Mouse (Mus musculus): ENCODE results near the gene N4bp2. TPM values are rescaled to one million over a fixed set of nuclear protein-coding genes. Genes with fewer than 3 reads are reported as not detected.

Gene N4bp2
- polyA plus RNA-seq, 1 experiment: 3.6 TPM

DNA sequence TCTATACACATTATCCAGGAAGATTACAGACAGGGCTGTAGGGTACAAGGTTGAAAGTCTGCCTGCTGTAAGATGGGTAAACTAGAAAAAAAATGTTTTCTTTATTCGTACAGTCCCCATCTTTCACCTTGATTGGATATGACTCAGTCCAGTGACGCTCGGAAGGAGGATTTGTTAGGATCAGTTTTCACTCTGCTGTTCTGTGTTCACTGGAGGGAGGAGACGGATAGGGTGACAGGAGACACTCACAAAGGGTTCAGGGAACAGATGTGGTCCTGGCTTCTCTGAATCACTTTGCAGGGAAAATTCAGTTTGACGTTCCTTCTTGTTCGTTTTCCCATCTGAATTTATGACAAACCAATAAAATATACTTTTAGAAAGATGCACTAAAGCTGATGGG lies 74.7 kb downstream of the N4bp2 start:
- no peak for DNase-seq
- TF ChIP-seq CTCF (IDR thresholded peaks at IDR 0.05; ENCODE audit: insufficient read depth, low read length) (no peak), POLR2A (IDR thresholded peaks at IDR 0.05; ENCODE audit: borderline replicate concordance, extremely low read depth, low read depth, low read length) (no peak)
- Histone ChIP-seq H3K4me3 (replicated peaks; ENCODE audit: extremely low read depth, low read depth, low read length) (no peak overlapping the region), H3K4me1 (ENCODE audit: control insufficient read depth, insufficient read depth, low read length) (no peaks in the 10 kb centered on the region)
- 75% methylated on average over 6 of the region's 6 CpGs for WGBS

DNA sequence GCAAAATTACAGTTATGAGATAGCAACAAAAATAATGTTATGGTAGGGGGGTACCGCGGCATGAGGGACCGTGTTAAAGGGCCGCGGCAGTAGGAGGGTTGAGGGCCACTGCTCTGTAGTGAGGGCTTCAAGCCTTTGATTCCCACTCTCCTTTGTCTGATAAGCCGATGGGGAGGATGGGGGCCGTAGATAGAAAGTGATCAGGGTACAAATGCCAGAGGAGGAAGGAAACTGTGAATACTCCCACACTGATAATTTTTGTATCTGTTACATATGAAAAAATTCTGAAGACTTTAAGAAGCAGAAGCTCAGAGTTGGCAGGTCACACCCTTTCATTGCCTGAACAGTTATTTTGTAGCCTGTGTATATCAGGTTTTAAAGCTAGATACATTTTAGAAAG lies 79.6 kb downstream of the N4bp2 start:
- 86% methylated on average over 7 of the region's 7 CpGs for WGBS
- no peak for DNase-seq
- no peaks in the 10 kb centered on the region for H3K4me1 ChIP-seq (ENCODE audit: control insufficient read depth, insufficient read depth, low read length)
- no peak overlapping the region for H3K4me3 ChIP-seq (replicated peaks; ENCODE audit: extremely low read depth, low read depth, low read length)
- no peak for TF ChIP-seq POLR2A (IDR thresholded peaks at IDR 0.05; ENCODE audit: borderline replicate concordance, extremely low read depth, low read depth, low read length)
- no peak for TF ChIP-seq CTCF (IDR thresholded peaks at IDR 0.05; ENCODE audit: insufficient read depth, low read length)

DNA sequence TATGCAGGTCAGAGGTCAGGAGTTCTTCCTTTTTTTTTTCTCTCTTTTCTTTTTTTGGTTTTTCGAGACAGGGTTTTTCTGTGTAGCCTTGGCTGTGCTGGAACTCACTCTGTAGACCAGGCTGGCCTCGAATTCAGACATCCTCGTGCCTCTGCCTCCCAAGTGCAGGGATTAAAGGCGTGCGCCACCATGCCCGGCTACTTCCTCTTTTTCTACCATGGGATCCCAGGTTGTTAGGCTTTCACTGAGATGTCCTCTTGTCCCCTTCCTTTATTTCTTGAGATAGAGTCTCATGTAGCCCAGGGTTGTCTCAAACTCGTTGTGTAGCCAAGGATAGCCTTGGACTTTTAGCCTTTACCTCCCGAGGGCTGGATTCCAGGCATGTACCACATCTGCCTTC lies 83.2 kb downstream of the N4bp2 start:
- no peak for DNase-seq
- Histone ChIP-seq H3K4me3 (replicated peaks; ENCODE audit: extremely low read depth, low read depth, low read length) (no peak overlapping the region), H3K4me1 (ENCODE audit: control insufficient read depth, insufficient read depth, low read length) (no peaks in the 10 kb centered on the region)
- 87% methylated on average over 8 of the region's 8 CpGs for WGBS
- TF ChIP-seq CTCF (IDR thresholded peaks at IDR 0.05; ENCODE audit: insufficient read depth, low read length) (no peak), POLR2A (IDR thresholded peaks at IDR 0.05; ENCODE audit: borderline replicate concordance, extremely low read depth, low read depth, low read length) (no peak)

DNA sequence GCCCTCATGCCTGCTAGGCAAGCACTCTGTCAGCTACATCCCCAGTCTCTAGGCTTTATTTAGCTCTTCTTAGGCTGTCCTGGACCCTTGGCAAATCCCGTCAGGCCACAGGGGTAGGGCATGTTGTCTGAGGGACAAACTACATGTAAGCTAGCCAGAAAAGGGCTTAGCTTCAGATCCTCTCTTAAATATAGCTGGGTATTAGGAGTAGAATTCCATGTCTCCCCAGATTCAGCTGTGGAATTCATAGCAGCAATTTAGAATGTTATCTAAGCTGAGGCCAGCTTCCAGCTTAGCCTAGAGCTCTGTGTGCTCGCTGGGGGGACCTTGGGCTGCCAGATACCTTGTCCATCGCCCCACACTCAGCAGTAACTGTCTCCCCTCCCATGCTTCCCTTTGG lies 83.6 kb downstream of the N4bp2 start:
- WGBS: 74% methylated on average over 3 of the region's 3 CpGs
- H3K4me3 ChIP-seq (replicated peaks; ENCODE audit: extremely low read depth, low read depth, low read length): no peak overlapping the region
- no peaks in the 10 kb centered on the region for H3K4me1 ChIP-seq (ENCODE audit: control insufficient read depth, insufficient read depth, low read length)
- DNase-seq: no peak
- TF ChIP-seq POLR2A (IDR thresholded peaks at IDR 0.05; ENCODE audit: borderline replicate concordance, extremely low read depth, low read depth, low read length) (no peak), CTCF (IDR thresholded peaks at IDR 0.05; ENCODE audit: insufficient read depth, low read length) (no peak)

DNA sequence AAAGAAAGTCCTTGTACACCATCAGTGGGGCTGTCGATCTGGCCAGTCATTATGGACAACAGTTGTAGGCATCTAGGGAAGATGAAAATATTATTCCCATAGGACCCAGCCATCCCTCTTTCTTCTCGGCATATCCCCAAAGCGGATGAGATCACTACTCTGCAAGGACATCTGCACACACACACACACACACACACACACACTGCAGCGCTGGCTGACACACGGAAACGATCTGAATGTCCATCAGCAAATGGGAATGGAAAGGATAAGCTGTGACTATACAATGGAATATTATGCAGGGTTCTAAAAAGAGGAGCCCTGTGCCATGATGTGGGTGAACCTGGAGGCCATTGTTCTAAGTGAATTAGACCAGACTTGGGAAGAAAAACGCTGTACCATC lies 84.3 kb downstream of the N4bp2 start:
- Histone ChIP-seq H3K4me1 (ENCODE audit: control insufficient read depth, insufficient read depth, low read length) (no peaks in the 10 kb centered on the region), H3K4me3 (replicated peaks; ENCODE audit: extremely low read depth, low read depth, low read length) (no peak overlapping the region)
- TF ChIP-seq CTCF (IDR thresholded peaks at IDR 0.05; ENCODE audit: insufficient read depth, low read length): no peak
- 84% methylated on average over 7 of the region's 7 CpGs for WGBS
- no peak for DNase-seq

DNA sequence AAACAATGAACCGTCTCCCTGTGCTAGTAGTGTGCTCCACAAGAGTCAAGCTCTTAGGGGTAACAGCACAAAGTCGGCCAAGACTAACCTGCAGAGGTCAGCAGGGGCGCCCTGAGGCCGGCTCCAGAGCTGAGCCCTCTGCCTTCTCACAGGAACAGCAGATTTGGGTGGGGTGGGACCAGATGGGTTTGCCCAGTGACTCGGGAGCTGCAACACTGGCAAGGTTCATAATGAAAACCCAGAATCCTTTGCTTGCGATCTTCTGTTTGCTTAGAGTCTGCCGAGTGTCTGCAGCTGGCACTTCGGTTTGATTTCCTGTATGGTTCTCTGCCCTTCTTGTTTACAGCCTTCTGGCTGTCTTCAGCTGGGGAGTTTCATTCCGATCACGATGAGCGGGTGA lies 87.4 kb downstream of the N4bp2 start:
- WGBS: 32% methylated on average over 11 of the region's 11 CpGs

DNA sequence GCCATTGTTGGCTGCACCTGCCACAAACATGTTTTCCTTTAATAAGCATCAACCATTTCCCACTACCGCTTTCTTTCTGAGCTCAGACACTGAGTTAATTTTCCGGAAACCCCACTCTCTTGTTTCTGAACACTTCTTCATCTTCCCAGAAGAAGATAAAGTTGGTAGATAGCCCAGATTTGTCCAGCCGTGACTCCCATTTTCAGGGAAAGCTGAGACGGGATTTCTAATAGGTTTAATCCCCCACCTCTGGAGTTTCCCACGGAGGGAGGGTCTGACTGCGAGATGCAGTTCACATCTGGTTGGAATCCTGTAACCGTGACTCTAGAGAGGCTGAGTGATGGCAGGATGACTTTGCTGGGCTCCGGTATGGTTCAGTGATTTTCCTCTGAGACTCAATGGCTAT lies 91.5 kb downstream of the N4bp2 start:
- Histone ChIP-seq H3K4me1 (ENCODE audit: control insufficient read depth, insufficient read depth, low read length) (peaks cover 3% of the 10 kb centered on the region; the same call in 1 of the 2 replicates), H3K4me3 (replicated peaks; ENCODE audit: extremely low read depth, low read depth, low read length) (no peak overlapping the region)
- 72% methylated on average over 8 of the region's 8 CpGs for WGBS
- TF ChIP-seq POLR2A (IDR thresholded peaks at IDR 0.05; ENCODE audit: borderline replicate concordance, extremely low read depth, low read depth, low read length): no peak
- no peak for TF ChIP-seq CTCF (IDR thresholded peaks at IDR 0.05; ENCODE audit: insufficient read depth, low read length)
- no peak for DNase-seq

More for the DNA sequence above, 87.4 kb downstream of the N4bp2 start:
- TF ChIP-seq CTCF (IDR thresholded peaks at IDR 0.05; ENCODE audit: insufficient read depth, low read length) (no peak), POLR2A (IDR thresholded peaks at IDR 0.05; ENCODE audit: borderline replicate concordance, extremely low read depth, low read depth, low read length) (no peak)
- no peak for DNase-seq
- H3K4me3 ChIP-seq (replicated peaks; ENCODE audit: extremely low read depth, low read depth, low read length): no peak overlapping the region
- no peaks in the 10 kb centered on the region for H3K4me1 ChIP-seq (ENCODE audit: control insufficient read depth, insufficient read depth, low read length)

DNA sequence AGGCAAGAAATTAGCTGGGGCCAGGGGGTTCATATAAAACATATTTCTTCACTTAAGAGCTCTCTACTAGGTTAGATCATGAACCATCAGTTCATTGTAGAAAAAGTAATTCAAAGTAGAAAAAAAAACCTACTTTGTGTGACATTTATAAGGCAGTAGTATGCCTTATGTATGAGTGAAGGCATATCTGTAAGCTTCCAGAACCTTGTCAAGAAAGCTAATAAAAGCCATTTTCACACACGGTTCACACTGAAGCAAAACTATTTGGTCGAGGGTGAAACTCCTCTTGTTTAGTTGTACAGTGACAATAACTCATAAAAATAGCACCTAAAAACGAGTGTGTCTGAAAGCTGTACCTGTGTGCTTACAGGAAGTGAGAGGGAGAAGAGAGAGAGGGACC lies 92.2 kb downstream of the N4bp2 start:
- TF ChIP-seq CTCF (IDR thresholded peaks at IDR 0.05; ENCODE audit: insufficient read depth, low read length) (no peak), POLR2A (IDR thresholded peaks at IDR 0.05; ENCODE audit: borderline replicate concordance, extremely low read depth, low read depth, low read length) (no peak)

DNA sequence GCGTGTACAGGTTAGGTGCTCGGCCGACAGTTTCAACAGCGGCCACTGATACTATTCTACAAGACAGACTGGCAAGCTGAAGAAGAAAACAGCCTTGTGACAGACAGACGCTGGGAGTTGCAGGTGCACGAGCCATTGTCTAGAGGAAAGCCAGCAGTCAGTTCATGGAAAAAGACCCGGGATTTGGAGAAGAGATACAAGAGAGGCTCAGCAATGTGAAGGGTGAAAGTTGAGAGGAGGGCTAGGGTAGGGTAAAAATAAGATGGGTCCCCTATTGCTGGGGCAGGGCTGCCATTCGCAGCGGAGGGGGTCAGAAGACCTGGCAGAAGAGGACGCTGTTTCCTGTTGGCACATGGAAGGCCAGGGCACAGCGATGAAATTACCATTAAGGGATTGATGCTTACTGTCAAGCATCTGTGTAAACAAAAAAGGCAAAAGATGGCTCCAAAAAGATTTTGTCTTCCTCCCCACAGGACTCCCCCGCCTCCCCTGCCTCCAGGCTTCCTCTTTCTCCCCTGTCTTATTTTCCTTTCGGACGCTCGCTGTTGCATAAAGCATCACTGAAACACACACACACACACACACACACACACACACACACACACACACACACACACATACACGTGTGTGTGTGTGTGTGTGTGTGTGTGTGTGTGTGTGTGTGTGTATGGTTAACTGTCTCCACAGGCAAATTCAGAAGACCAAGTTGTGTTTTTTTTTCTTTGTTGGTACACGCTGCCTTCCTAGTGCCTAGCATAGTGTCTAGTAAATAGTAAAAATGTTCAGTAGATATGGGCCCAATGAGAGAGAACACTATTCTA lies 93.5 kb downstream of the N4bp2 start:
- 74% methylated on average over 17 of the region's 17 CpGs for WGBS
- TF ChIP-seq CTCF (IDR thresholded peaks at IDR 0.05; ENCODE audit: insufficient read depth, low read length) (no peak), POLR2A (IDR thresholded peaks at IDR 0.05; ENCODE audit: borderline replicate concordance, extremely low read depth, low read depth, low read length) (no peak)
- H3K4me3 ChIP-seq (replicated peaks; ENCODE audit: extremely low read depth, low read depth, low read length): no peak overlapping the region
- DNase-seq: no peak
- H3K4me1 ChIP-seq (ENCODE audit: control insufficient read depth, insufficient read depth, low read length): peaks cover 3% of the 10 kb centered on the region

More for the DNA sequence above, 92.2 kb downstream of the N4bp2 start:
- DNase-seq: no peak
- Histone ChIP-seq H3K4me1 (ENCODE audit: control insufficient read depth, insufficient read depth, low read length) (peaks cover 3% of the 10 kb centered on the region), H3K4me3 (replicated peaks; ENCODE audit: extremely low read depth, low read depth, low read length) (no peak overlapping the region)
- WGBS: 60% methylated on average over 3 of the region's 3 CpGs

DNA sequence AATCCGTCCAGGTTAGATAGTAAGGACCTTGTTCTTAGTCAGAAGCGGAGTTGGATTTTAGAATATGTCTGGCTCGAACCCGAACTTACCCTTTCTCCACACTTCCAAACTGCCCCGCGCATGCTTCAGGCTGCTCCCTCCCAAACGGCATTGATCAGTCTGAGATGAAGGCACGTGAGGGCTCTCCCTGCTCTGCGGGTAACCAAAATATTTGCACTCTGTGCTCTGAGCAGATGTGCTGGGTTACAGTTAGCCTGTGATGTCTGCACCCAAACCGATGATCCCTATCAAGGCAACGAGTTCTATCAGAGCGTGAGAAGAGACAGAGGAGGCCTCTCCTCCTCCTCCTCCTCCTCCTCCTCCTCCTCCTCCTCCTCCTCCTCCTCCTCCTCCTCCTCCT lies 94.6 kb downstream of the N4bp2 start:
- 77% methylated on average over 12 of the region's 12 CpGs for WGBS
- DNase-seq: no peak
- peaks cover 3% of the 10 kb centered on the region for H3K4me1 ChIP-seq (ENCODE audit: control insufficient read depth, insufficient read depth, low read length)

More for the DNA sequence above, 94.6 kb downstream of the N4bp2 start:
- no peak for TF ChIP-seq POLR2A (IDR thresholded peaks at IDR 0.05; ENCODE audit: borderline replicate concordance, extremely low read depth, low read depth, low read length)
- TF ChIP-seq CTCF (IDR thresholded peaks at IDR 0.05; ENCODE audit: insufficient read depth, low read length): no peak
- H3K4me3 ChIP-seq (replicated peaks; ENCODE audit: extremely low read depth, low read depth, low read length): no peak overlapping the region

Data from lung, adult 2 months (tissue).